Mouse (Mus musculus) olfactory bulb, adult 2 months (tissue): Measurements from ENCODE around the gene Fbxo48.

Source experiments
- CTCF ChIP-seq: fragments of 200-500 bp; IDR thresholded peaks from 2 replicates; pipeline ENCODE4 v1.5.1; 2012; ENCODE audit warnings: low read depth, mild to moderate bottlenecking, low read length, moderate library complexity; ENCODE audit not compliant: insufficient read depth
- POLR2A ChIP-seq: fragments of 200-500 bp; IDR thresholded peaks from 2 replicates; pipeline ENCODE4 v1.6.1; 2012; ENCODE audit warnings: mild to moderate bottlenecking, low read depth, low read length, moderate library complexity; ENCODE audit not compliant: insufficient read depth

DNA sequence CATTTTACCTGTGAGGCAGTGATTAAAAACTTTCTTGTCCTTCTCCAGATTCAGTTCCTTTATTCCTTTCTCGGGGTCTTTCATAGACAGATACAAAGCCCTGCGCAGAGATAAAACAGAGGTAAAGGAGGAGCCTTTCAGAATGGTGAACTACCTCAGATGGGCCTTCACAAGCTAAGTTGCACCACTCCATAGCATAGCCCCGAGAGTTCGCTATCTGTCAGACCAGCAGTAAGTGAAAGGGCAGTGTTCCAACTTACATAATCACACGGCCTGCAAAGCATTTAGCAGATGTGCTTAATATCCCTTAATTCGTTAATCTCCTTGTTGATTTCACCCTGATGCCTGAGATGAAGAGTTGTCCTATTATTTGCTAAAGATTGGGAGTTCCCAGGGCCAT is 41.7 kb downstream of the Fbxo48 start:
- no peak for TF ChIP-seq POLR2A
- TF ChIP-seq CTCF: no peak
